Mouse (Mus musculus) E14TG2a.4 (cell line): ENCODE measurements around the gene Zdhhc18.

ENCODE experiments used
- CTCF ChIP-seq: conservative IDR thresholded peaks from 2 replicates; pipeline ENCODE4 v1.5.1; 2014; ENCODE audit warnings: low read length
- NANOG ChIP-seq: IDR thresholded peaks from 2 replicates; pipeline ENCODE4 v1.6.1; 2014; ENCODE audit warnings: borderline replicate concordance, low read length, mixed read lengths
- POU5F1 ChIP-seq: IDR thresholded peaks from 2 replicates; pipeline ENCODE4 v1.6.1; 2014; ENCODE audit warnings: low read length, borderline replicate concordance

- TF ChIP-seq CTCF (no peak), NANOG (no peak), POU5F1 (no peak)
These were observed 36.6 kb upstream of the Zdhhc18 start for GRCm38 (mm10) chr4:133686512-133686911.
